Mouse (Mus musculus): ENCODE results near the gene Ccnjl.
A peak's percentile ranks its signal among the peaks of the same experiment; 100 is the strongest.

Gene Ccnjl

DNA sequence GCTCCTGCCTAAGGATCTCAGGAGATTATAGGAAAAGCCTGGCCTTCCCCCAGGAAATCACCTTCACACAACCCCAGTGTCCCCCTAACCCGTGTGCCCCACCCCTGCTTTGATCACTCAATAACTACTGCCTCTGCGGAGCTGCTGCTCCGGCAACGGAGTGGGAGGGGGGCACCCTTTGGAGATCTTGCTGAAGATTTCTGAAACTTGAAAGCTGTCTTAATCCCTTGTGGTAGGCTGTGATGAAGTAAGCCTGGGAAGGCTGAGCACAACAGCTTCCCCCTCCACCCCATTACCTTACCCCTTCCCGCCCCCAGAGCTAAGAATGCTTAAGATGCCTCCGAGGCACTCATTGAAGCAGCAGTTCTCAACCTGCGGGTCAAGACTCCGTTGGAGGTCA, 37.3 kb downstream of the Ccnjl start:
- DNase-seq (ENCODE audit: inconsistent age in 2 of 2, low spot score in 1 of 2) = no peak

DNA sequence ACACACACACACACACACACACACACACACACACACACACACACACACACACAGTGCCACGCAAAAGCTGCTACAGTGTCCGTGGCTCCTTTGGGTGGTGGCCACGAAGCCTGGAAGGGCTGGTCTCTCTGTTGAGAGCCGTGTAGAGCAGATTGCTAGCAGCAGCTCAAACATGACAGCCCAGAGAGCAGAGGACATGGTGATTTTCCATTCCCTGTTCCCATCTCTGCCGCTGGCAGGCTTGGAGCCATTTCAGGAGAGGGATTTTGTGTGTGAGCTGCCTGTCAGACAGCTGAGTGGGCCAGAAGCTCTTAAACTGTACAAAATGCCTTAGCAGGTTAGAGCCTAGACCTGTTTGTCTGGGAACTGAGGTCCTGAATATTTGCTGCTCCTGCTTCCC, 38.1 kb downstream of the Ccnjl start:
- no peak for DNase-seq (ENCODE audit: inconsistent age in 2 of 2, low spot score in 1 of 2)

DNA sequence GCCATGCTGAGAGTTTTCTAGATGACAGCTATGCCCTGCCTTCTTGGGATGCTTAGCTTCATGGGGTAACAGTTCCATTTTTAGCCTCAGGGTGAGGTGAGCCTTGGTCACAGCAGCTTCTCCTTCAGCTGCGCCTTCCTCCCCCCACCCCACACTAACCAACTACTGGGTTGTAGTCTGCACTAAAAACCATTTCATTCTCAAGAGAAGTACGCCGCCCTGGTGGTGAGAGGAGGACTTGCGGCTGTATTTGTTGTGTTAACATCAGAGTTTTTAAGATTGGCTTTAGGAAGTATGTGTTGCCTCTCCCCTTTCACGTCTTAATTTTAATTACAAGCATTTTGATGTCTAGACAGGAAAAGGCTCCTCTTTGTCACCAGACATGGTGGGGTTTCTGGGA, 39.7 kb downstream of the Ccnjl start:
- peak in 1 of 2 experiments; percentile 71 for DNase-seq (ENCODE audit: inconsistent age in 2 of 2, low spot score in 1 of 2)

GRCm38 (mm10) chr11:43569188-43569587, 40.6 kb downstream of the Ccnjl start:
- DNase-seq (ENCODE audit: inconsistent age in 2 of 2, low spot score in 1 of 2) = no peak

DNA sequence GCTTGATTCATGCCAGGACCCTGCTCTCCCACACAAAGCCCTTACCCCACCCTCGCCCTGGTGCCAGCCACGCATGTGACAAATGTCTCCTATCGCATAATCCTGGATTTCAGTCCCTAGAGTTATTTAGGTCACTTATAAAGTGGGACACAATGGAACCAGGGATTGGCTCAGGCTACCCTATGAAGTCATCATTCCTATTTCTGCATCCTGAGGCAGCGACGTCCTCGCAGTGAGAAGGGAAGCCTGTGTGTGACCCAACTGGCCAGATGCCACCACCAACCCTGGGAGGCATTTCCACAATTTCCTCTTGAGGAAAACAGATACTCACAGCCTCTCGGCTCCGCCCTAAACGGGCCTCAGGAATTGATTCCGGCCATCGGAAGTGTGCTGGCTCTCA, 41.0 kb downstream of the Ccnjl start:
- DNase-seq (ENCODE audit: inconsistent age in 2 of 2, low spot score in 1 of 2) = peak; percentile 71 to 83

GRCm38 (mm10) chr11:43575061-43575375, 46.4 kb downstream of the Ccnjl start:
- no peak for DNase-seq (ENCODE audit: inconsistent age in 2 of 2, low spot score in 1 of 2)

DNA sequence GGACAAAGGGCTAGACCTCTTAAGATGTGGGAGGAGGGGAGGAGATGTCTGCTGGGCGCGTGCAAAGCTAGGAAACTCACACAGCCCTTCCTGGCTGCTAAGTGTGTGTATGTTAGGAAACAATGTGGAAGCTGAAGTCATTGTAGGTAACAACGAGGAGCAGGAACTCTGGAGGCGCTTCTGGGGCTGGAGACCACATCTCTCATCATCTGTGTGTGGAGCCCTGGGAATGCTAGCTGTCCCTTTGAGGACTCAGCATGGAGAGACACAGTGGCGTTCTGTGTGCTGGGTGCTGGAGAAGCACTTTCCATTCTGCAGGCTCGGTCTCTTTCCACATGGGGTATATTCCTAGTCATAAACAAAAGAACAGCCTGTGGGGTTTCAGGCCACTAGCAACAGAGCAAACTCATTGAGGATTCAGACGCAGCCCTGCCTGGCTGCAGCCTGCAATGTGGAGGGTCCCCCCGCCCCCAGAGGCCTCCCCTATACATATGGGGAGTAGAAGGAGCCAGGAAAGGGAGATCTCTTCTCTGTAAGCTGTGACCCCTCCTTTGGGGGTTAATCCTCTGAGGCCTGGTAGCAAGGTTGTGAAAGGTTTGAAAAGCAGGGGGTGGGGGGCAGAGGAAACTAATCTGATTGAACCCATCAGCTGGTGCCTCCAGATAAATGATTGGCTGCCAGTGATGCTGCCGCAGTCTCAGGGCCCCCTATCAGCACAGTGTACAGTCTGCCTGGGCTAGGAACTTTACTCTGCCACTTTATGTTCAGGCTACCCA, 47.0 kb downstream of the Ccnjl start:
- no peak for DNase-seq (ENCODE audit: inconsistent age in 2 of 2, low spot score in 1 of 2)

DNA sequence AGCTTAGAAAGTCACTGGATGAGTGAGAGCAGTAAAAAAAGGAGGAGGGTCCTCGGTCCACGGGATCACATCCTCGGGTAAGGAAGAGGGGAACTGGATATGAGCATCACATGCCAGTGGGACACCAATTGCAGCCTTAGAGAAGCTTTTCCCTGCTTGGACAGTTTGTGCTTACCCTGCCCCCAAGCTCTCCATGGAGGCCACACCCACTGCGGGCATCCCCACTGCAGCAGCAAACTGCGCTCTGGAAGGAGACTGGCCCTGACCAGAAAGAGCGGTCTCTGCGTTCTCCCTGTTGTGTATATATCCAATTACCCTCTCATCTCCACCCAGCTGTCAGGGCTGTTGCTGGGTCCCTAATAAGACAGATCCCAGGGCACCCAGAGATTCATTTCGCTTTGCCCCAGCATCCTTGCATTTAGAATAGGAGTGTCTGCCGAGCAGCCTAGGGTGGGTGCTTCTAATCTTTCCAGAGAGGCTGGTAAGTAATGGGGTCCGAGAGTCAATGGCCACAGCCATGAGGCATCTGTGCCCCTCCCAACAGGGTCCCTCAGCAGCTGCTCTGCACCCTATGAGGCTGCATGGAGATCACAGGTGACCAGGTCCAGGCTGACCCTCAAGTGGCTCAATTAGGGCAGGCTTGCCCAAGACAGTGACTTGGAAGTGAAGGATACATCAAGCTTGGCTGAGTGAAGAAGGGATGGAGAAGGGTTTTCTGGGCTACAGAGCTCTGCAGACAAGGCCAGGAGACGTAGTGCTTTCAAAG, 49.3 kb downstream of the Ccnjl start:
- no peak for DNase-seq (ENCODE audit: inconsistent age in 2 of 2, low spot score in 1 of 2)

- DNase-seq (ENCODE audit: inconsistent age in 2 of 2, low spot score in 1 of 2) = no peak
These were observed 56.8 kb downstream of the Ccnjl start for GRCm38 (mm10) chr11:43585211-43586005.

DNA sequence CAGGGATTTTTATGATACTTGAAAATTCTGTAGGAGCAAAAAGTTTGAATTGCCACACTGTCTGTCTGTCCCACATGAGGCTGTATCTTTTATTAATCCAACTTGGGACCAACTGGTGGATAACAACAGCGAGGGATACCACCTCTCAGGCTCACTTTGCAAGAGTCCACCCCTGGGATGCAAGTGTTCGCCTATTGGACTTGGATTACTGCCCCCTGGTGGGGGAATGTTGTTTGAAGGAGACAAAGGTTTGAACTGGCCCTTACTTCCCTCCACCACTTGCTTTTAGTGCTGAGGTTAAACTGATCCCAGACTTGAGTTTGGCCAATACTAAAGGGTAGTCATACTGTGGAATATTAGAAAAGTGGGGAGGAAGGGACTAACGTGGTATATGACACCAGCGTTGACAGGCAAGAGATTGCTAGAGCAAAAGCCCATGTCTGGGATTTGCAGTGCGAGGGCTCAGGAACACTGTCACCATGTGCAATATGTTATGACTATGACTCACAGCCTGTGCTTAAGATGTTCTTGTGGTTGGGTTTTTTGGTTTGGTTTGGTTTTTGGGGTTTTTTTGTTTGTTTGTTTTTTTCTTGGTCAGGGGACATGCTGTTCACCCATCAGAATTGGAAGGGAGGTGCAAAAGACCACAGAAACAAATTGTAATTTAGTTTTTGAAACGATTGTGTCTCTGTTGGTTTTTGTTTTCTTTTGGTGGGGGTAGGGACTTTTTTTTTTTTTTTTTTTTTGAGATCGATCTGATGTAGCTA, 57.9 kb downstream of the Ccnjl start, which contains the start of gene 4933415A04Rik:
Gene 4933415A04Rik (plus strand): TSS at position 717 of the 767 bp plus-strand sequence.
- peak; percentile 55 to 89 for DNase-seq (ENCODE audit: inconsistent age in 2 of 2, low spot score in 1 of 2)

- no peak for DNase-seq (ENCODE audit: inconsistent age in 2 of 2, low spot score in 1 of 2)
These were observed 61.0 kb downstream of the Ccnjl start for GRCm38 (mm10) chr11:43589530-43590072.

- no peak for DNase-seq (ENCODE audit: inconsistent age in 2 of 2, low spot score in 1 of 2)
These were observed 72.9 kb downstream of the Ccnjl start, which contains the start of gene Fabp6 for GRCm38 (mm10) chr11:43601440-43601839. Gene Fabp6 (minus strand): TSS chr11:43601540.

- no peak for DNase-seq (ENCODE audit: inconsistent age in 2 of 2, low spot score in 1 of 2)
These were observed 75.6 kb downstream of the Ccnjl start for GRCm38 (mm10) chr11:43604207-43604606.

DNA sequence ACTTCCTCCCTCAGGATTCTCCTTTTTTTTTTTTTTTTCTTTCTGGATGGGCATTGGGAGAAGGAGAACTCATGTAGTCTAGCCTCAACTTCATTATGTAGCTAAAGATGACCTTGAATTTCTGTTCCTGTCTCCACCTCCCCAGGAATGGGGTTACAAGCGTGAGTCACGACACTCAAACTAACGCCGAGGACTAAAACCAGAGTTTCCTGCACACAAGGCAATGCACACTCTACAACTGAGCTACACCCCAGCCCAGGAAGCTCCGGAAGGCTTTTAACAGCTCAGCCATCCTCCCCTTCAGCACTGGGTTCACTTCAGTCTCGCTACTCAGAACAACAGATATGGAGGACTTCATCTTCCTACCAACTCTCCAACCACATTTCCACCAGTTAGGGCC, 76.3 kb downstream of the Ccnjl start:
- no peak for DNase-seq (ENCODE audit: inconsistent age in 2 of 2, low spot score in 1 of 2)

GRCm38 (mm10) chr11:43605859-43606258, 77.3 kb downstream of the Ccnjl start:
- no peak for DNase-seq (ENCODE audit: inconsistent age in 2 of 2, low spot score in 1 of 2)

- no peak for DNase-seq (ENCODE audit: inconsistent age in 2 of 2, low spot score in 1 of 2)
These were observed 79.9 kb downstream of the Ccnjl start for GRCm38 (mm10) chr11:43608440-43608839.

- DNase-seq (ENCODE audit: inconsistent age in 2 of 2, low spot score in 1 of 2) = peak; percentile 36 to 58
These were observed 81.5 kb downstream of the Ccnjl start for GRCm38 (mm10) chr11:43610006-43610661.

DNA sequence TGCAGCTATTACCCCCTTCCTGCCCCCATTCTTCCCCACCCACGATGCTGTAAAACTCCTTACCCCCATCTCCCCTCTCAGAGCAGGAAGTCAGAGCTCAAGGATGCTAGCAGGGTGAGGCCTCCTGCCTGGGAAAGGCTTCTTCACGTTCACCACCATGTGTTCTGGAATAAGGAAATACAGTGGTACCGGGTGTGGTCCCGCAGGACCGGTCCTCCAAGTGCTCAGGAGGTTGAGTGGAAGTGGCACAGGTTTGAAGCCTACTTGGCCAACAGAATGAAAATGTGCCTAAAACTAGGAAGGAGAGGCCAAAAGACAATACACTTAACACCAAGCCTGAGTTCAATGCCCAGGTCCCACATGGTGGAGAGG, 82.1 kb downstream of the Ccnjl start:
- no peak for DNase-seq (ENCODE audit: inconsistent age in 2 of 2, low spot score in 1 of 2)

GRCm38 (mm10) chr11:43612834-43613488, 84.4 kb downstream of the Ccnjl start:
- peak; percentile 78 to 94 for DNase-seq (ENCODE audit: inconsistent age in 2 of 2, low spot score in 1 of 2)

DNA sequence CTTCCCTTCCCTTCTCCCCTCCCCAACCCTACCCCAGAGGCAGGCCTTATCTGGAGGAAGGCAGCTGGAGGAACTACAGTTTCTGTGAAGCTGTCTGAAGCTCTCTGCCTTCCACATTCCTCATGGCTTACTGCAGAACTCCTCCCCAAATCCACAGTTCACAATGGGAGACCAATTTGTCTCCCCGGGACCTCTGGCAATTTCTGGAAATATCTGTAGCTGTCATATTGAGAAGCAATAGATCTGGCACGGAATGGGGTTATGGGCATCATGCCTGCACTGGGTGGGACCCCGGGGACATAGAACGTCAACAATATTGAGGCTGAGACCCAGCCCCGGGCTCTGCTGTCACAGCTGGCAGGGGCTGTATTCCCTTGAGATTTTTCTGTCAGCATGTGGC, 89.3 kb downstream of the Ccnjl start:
- DNase-seq (ENCODE audit: inconsistent age in 2 of 2, low spot score in 1 of 2) = no peak

Measured in adrenal gland, adult (tissue).